In the genomic region with DNA sequence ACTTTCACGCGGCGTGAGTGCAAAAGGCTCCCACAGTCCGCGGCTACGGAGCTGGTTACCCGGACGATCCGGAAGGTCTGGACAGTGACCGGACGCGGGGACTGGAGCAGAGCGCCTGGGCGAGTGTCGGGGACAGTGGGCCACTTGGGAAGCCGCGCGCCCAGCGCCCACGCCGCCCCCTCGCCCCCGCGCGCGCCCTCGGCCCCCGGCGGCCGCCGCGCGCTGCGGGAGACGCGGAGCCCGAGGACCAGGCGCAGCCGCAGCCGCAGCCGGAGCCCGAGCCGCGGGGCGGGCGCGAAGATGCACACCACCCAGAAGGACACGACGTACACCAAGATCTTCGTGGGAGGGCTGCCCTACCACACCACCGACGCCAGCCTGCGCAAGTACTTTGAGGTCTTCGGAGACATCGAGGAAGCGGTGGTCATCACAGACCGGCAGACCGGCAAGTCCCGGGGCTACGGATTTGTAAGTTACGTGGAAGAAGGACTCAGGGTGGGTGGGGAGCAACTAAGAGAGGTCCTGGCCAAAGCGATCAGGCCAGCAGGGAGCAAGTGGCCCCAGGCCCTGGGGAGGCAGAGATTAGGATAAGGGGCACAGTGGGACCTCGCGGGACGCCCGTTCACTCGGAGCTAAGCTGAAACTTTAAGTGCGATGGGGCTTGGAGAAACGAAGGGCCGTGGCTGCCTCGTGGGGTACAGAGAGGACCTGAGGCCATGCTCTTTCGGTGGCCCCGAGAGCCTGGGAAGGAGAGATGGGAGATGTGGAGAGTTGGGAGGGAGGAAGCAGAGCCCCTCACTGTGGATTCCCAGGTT, we compare ENCODE assay signal across 8 mouse cellular contexts. TPM values are rescaled to one million over a fixed set of nuclear protein-coding genes. Genes with fewer than 3 reads are reported as not detected.
DNase-seq lines count a peak whose midpoint lies in the region; ATAC-seq and TF ChIP-seq lines count a peak whose summit lies in the region.

No protein-coding gene starts in this region.

- H3K27ac ChIP-seq in embryonic facial prominence, embryonic 12.5 days = 0 out of 2 replicates have a peak overlapping the region, but pooled peaks have one; percentile 37
- H3K27ac ChIP-seq in hindbrain, postnatal 0 days = peak overlapping the region; percentile 64
- no peak overlapping the region for H3K27ac ChIP-seq in liver, postnatal 0 days (ENCODE audit: low read depth)

- peak; percentile 19 for DNase-seq in layer of hippocampus, adult 11-12 months (ENCODE audit: low spot score)
- no peak for DNase-seq in layer of hippocampus, adult 8-10 months (ENCODE audit: low spot score in 2 of 2)
- DNase-seq in ZHBTc4 (ENCODE audit: low read depth, low spot score) = peak; percentile 44
- peak; percentile 52 for DNase-seq in hindbrain, postnatal 0 days (ENCODE audit: low spot score)
- DNase-seq in liver, postnatal 0 days = peak; percentile 18
- DNase-seq in right cerebral cortex, postnatal 10 days (ENCODE audit: low spot score in 2 of 2) = peak; percentile 45 to 46
- no peak for DNase-seq in frontal cortex, postnatal 25 days (ENCODE audit: low spot score in 2 of 2)

- H3K4me2 ChIP-seq in embryonic facial prominence, embryonic 12.5 days (replicated peaks) = peak overlapping the region; percentile 96
- peak overlapping the region; percentile 95 for H3K4me2 ChIP-seq in hindbrain, postnatal 0 days (ENCODE audit: low read depth, low read length)
- H3K4me2 ChIP-seq in liver, postnatal 0 days (ENCODE audit: low read depth, low read length) = peak overlapping the region; percentile 81

- H3K9me3 ChIP-seq in embryonic facial prominence, embryonic 12.5 days = no peaks in the 10 kb centered on the region
- no peaks in the 10 kb centered on the region for H3K9me3 ChIP-seq in hindbrain, postnatal 0 days (ENCODE audit: low read length)
- no peaks in the 10 kb centered on the region for H3K9me3 ChIP-seq in liver, postnatal 0 days (ENCODE audit: low read length)

- TF ChIP-seq EP300 in liver, postnatal 0 days (IDR thresholded peaks at IDR 0.05; ENCODE audit: low read depth) = no peak

- under 1% methylated on average over 72 of the region's 73 CpGs for WGBS in embryonic facial prominence, embryonic 12.5 days
- 4% methylated on average over 65 of the region's 73 CpGs for WGBS in hindbrain, postnatal 0 days
- WGBS in liver, postnatal 0 days (ENCODE audit: insufficient replicate concordance) = 4% methylated on average over 69 of the region's 73 CpGs

- TF ChIP-seq CTCF in hindbrain, postnatal 0 days (IDR thresholded peaks at IDR 0.05; ENCODE audit: low read depth) = no peak
- no peak for TF ChIP-seq CTCF in liver, postnatal 0 days (IDR thresholded peaks at IDR 0.05; ENCODE audit: low read depth)

- peak overlapping the region; percentile 60 for H3K9ac ChIP-seq in embryonic facial prominence, embryonic 12.5 days
- H3K9ac ChIP-seq in hindbrain, postnatal 0 days (replicated peaks; ENCODE audit: low read length) = peak overlapping the region; percentile 78
- H3K9ac ChIP-seq in liver, postnatal 0 days (replicated peaks) = peak overlapping the region; percentile 41; the same call in 1 of the 2 replicates

- H3K4me1 ChIP-seq in embryonic facial prominence, embryonic 12.5 days = peaks cover 11% of the 10 kb centered on the region; the same call in 1 of the 2 replicates
- no peaks in the 10 kb centered on the region for H3K4me1 ChIP-seq in hindbrain, postnatal 0 days (ENCODE audit: insufficient read depth, low read length)
- H3K4me1 ChIP-seq in liver, postnatal 0 days (ENCODE audit: insufficient read depth) = peaks cover 9% of the 10 kb centered on the region

- no peaks in the 10 kb centered on the region for H3K36me3 ChIP-seq in embryonic facial prominence, embryonic 12.5 days
- no peaks in the 10 kb centered on the region for H3K36me3 ChIP-seq in hindbrain, postnatal 0 days (ENCODE audit: insufficient read depth, low read length)
- H3K36me3 ChIP-seq in liver, postnatal 0 days (replicated peaks; ENCODE audit: insufficient read depth, low read length) = no peaks in the 10 kb centered on the region

- peak overlapping the region; percentile 53 for H3K4me3 ChIP-seq in embryonic facial prominence, embryonic 12.5 days
- peak overlapping the region; percentile 72 for H3K4me3 ChIP-seq in hindbrain, postnatal 0 days (ENCODE audit: low read length)
- peak overlapping the region; percentile 53 for H3K4me3 ChIP-seq in liver, postnatal 0 days (ENCODE audit: low read depth, low read length)

- peaks cover 13% of the 10 kb centered on the region; the same call in 1 of the 2 replicates for H3K27me3 ChIP-seq in embryonic facial prominence, embryonic 12.5 days
- no peaks in the 10 kb centered on the region for H3K27me3 ChIP-seq in hindbrain, postnatal 0 days (ENCODE audit: insufficient read depth, low read length)
- H3K27me3 ChIP-seq in liver, postnatal 0 days (ENCODE audit: insufficient read depth, low read length) = peaks cover 29% of the 10 kb centered on the region

- peak; percentile 38; the same call in 1 of the 2 replicates for ATAC-seq in embryonic facial prominence, embryonic 12.5 days (ENCODE audit: insufficient number of reproducible peaks, insufficient read depth, low FRiP score, low TSS enrichment)
- peak; percentile 53 for ATAC-seq in hindbrain, postnatal 0 days
- no peak for ATAC-seq in liver, postnatal 0 days

RNA-seq across cellular contexts. Expression of a gene that starts 0.7 kb away (rescaled TPM):
- total RNA-seq in layer of hippocampus, adult 8-10 months (2022) = 10 to 100 TPM; 17.8 to 22.7 (median 18.5) TPM
- polyA plus RNA-seq in embryonic facial prominence, embryonic 12.5 days (2016; fragmentation: Nextera tagmentation; extraction: Ambion mirVana) = 5.0 and 5.2 TPM in 2 replicates
- 22.1 and 22.9 TPM in 2 replicates for total RNA-seq in hindbrain, postnatal 0 days (2014; rRNA removed)
- polyA plus RNA-seq in hindbrain, postnatal 0 days (2015; fragmentation: Nextera tagmentation; extraction: Ambion mirVana) = 1.9 and 2.8 TPM in 2 replicates
- 0.11 and 0.71 TPM in 2 replicates for polyA plus RNA-seq in liver, postnatal 0 days (2015; fragmentation: Nextera tagmentation; extraction: Ambion mirVana)

Comparison
In these comparisons a context has a peak if more than half of its experiments do, and no peak if none do; other contexts are left out.
1. DNase-seq: peak in layer of hippocampus, adult 11-12 months (single experiment), ZHBTc4 (single experiment), hindbrain, postnatal 0 days (single experiment), liver, postnatal 0 days (single experiment) and right cerebral cortex, postnatal 10 days (2 of 2); none in layer of hippocampus, adult 8-10 months (0 of 2) and frontal cortex, postnatal 25 days (0 of 2).
2. Peak in every context shown above with its lines, with median percentiles within 50 percentile points of each other: H3K4me2 ChIP-seq, H3K4me3 ChIP-seq and H3K9ac ChIP-seq.